ENCODE assay signal across 14 mouse cellular contexts in genomic region chr2:173049817-173050216, GRCm38 (mm10). TPM values are rescaled to one million over a fixed set of nuclear protein-coding genes. Genes with fewer than 3 reads are reported as not detected.
DNase-seq lines count a peak whose midpoint lies in the region; ATAC-seq and TF ChIP-seq lines count a peak whose summit lies in the region.
"Had no signal": no experiment of that assay in that cellular context is flagged by ENCODE, and none has a peak within 500 bp of the region (broad histone marks: within the 10 kb centered on the region; RNA-seq: fewer than 3 reads in every experiment).

No protein-coding gene starts in this region.

- no peaks in the 10 kb centered on the region for H3K36me3 ChIP-seq in forebrain, embryonic 10.5 days (replicated peaks)
- no peaks in the 10 kb centered on the region for H3K36me3 ChIP-seq in forebrain, embryonic 16.5 days (ENCODE audit: control insufficient read depth, insufficient read depth)
- no peaks in the 10 kb centered on the region for H3K36me3 ChIP-seq in kidney, postnatal 0 days (ENCODE audit: insufficient read depth, low read length)
- H3K36me3 ChIP-seq in kidney, embryonic 16.5 days (ENCODE audit: insufficient read depth, low read length), result no peaks in the 10 kb centered on the region
- no peaks in the 10 kb centered on the region for H3K36me3 ChIP-seq in embryonic facial prominence, embryonic 10.5 days (replicated peaks)
- H3K36me3 ChIP-seq in liver, embryonic 13.5 days, result no peaks in the 10 kb centered on the region

- no peak overlapping the region for H3K4me2 ChIP-seq in forebrain, embryonic 16.5 days (ENCODE audit: low read length)
- H3K4me2 ChIP-seq in kidney, postnatal 0 days (ENCODE audit: low read length), result no peak overlapping the region
- H3K4me2 ChIP-seq in kidney, embryonic 16.5 days (replicated peaks; ENCODE audit: low read depth, low read length), result no peak overlapping the region
- H3K4me2 ChIP-seq in liver, embryonic 13.5 days, result no peak overlapping the region
- H3K4me2 ChIP-seq: hindbrain, embryonic 14.5 days had no signal

- H3K9me3 ChIP-seq in forebrain, embryonic 10.5 days, result no peaks in the 10 kb centered on the region
- no peaks in the 10 kb centered on the region for H3K9me3 ChIP-seq in forebrain, embryonic 16.5 days (ENCODE audit: control insufficient read depth, low read length)
- H3K9me3 ChIP-seq in kidney, postnatal 0 days (replicated peaks; ENCODE audit: low read length), result no peaks in the 10 kb centered on the region
- H3K9me3 ChIP-seq in kidney, embryonic 16.5 days (ENCODE audit: low read length), result no peaks in the 10 kb centered on the region
- no peaks in the 10 kb centered on the region for H3K9me3 ChIP-seq in embryonic facial prominence, embryonic 10.5 days
- H3K9me3 ChIP-seq in liver, embryonic 13.5 days (replicated peaks), result no peaks in the 10 kb centered on the region

- peaks cover 52% of the 10 kb centered on the region for H3K4me1 ChIP-seq in forebrain, embryonic 10.5 days
- H3K4me1 ChIP-seq in forebrain, embryonic 16.5 days (replicated peaks; ENCODE audit: control insufficient read depth, insufficient read depth, low read length), result no peaks in the 10 kb centered on the region
- no peaks in the 10 kb centered on the region for H3K4me1 ChIP-seq in kidney, postnatal 0 days (replicated peaks; ENCODE audit: insufficient read depth, low read length)
- peaks cover 20% of the 10 kb centered on the region for H3K4me1 ChIP-seq in kidney, embryonic 16.5 days (ENCODE audit: insufficient read depth, low read length)
- peaks cover 55% of the 10 kb centered on the region for H3K4me1 ChIP-seq in embryonic facial prominence, embryonic 10.5 days
- peaks cover 65% of the 10 kb centered on the region for H3K4me1 ChIP-seq in liver, embryonic 13.5 days (replicated peaks)
- H3K4me1 ChIP-seq in cerebellum, adult 2 months (ENCODE audit: control insufficient read depth, insufficient read depth, low read length), result no peaks in the 10 kb centered on the region

- peak overlapping the region; percentile 54 for H3K27ac ChIP-seq in forebrain, embryonic 10.5 days
- no peak overlapping the region for H3K27ac ChIP-seq in forebrain, embryonic 16.5 days (ENCODE audit: low read length)
- no peak overlapping the region for H3K27ac ChIP-seq in kidney, postnatal 0 days
- no peak overlapping the region for H3K27ac ChIP-seq in kidney, embryonic 16.5 days (ENCODE audit: low read length)
- H3K27ac ChIP-seq in embryonic facial prominence, embryonic 10.5 days (replicated peaks), result peak overlapping the region; percentile 46; the same call in 1 of the 2 replicates
- H3K27ac ChIP-seq in liver, embryonic 13.5 days, result peak overlapping the region; percentile 70
- no peak overlapping the region for H3K27ac ChIP-seq in cerebellum, adult 2 months (ENCODE audit: insufficient read depth, low read length)
- H3K27ac ChIP-seq: hindbrain, embryonic 14.5 days had no signal

- 56% methylated on average over 6 of the region's 6 CpGs for whole genome bisulfite sequencing in forebrain, embryonic 10.5 days
- WGBS in forebrain, embryonic 16.5 days, result 61% methylated on average over 6 of the region's 6 CpGs
- WGBS in kidney, postnatal 0 days, result 59% methylated on average over 6 of the region's 6 CpGs
- 61% methylated on average over 6 of the region's 6 CpGs for WGBS in kidney, embryonic 16.5 days
- WGBS in embryonic facial prominence, embryonic 10.5 days, result 38% methylated on average over 6 of the region's 6 CpGs
- 60% methylated on average over 6 of the region's 6 CpGs for WGBS in liver, embryonic 13.5 days (ENCODE audit: insufficient replicate concordance)
- 58% methylated on average over 6 of the region's 6 CpGs for WGBS in cerebellum, adult 2 months

- H3K27me3 ChIP-seq in forebrain, embryonic 10.5 days (ENCODE audit: poor library complexity, severe bottlenecking), result no peaks in the 10 kb centered on the region
- H3K27me3 ChIP-seq in forebrain, embryonic 16.5 days (replicated peaks; ENCODE audit: control insufficient read depth, insufficient read depth, low read length), result no peaks in the 10 kb centered on the region
- H3K27me3 ChIP-seq in kidney, postnatal 0 days (ENCODE audit: insufficient read depth, low read length), result no peaks in the 10 kb centered on the region
- no peaks in the 10 kb centered on the region for H3K27me3 ChIP-seq in kidney, embryonic 16.5 days (ENCODE audit: insufficient read depth, low read length)
- H3K27me3 ChIP-seq in embryonic facial prominence, embryonic 10.5 days (replicated peaks; ENCODE audit: low read depth, poor library complexity, severe bottlenecking), result no peaks in the 10 kb centered on the region; the same call in 1 of the 2 replicates
- peaks cover 5% of the 10 kb centered on the region; the same call in 1 of the 2 replicates for H3K27me3 ChIP-seq in liver, embryonic 13.5 days
- no peaks in the 10 kb centered on the region for H3K27me3 ChIP-seq in cerebellum, adult 2 months (ENCODE audit: control insufficient read depth, insufficient read depth, low read length)

- 0 out of 2 replicates have a peak, but pooled peaks have one; percentile 10 for TF ChIP-seq CTCF in kidney, postnatal 0 days (IDR thresholded peaks at IDR 0.05; ENCODE audit: low read depth)
- no peak for TF ChIP-seq CTCF in cerebellum, adult 2 months (IDR thresholded peaks at IDR 0.05; ENCODE audit: borderline replicate concordance, insufficient read depth, low read depth, low read length)

- H3K4me3 ChIP-seq in forebrain, embryonic 10.5 days, result no peak overlapping the region
- no peak overlapping the region for H3K4me3 ChIP-seq in forebrain, embryonic 16.5 days (replicated peaks; ENCODE audit: low read length)
- no peak overlapping the region for H3K4me3 ChIP-seq in kidney, postnatal 0 days (replicated peaks; ENCODE audit: low read depth, low read length)
- H3K4me3 ChIP-seq in kidney, embryonic 16.5 days (ENCODE audit: low read length), result no peak overlapping the region
- H3K4me3 ChIP-seq in embryonic facial prominence, embryonic 10.5 days, result no peak overlapping the region
- no peak overlapping the region for H3K4me3 ChIP-seq in liver, embryonic 13.5 days (replicated peaks)
- no peak overlapping the region for H3K4me3 ChIP-seq in cerebellum, adult 2 months (replicated peaks; ENCODE audit: insufficient read depth, low read depth, low read length)
- H3K4me3 ChIP-seq: erythroblast, embryonic 14.5 days had no signal

- TF ChIP-seq POLR2A in cerebellum, adult 2 months (IDR thresholded peaks at IDR 0.05; ENCODE audit: borderline replicate concordance, insufficient read depth, low read length), result no peak

- H3K9ac ChIP-seq in forebrain, embryonic 16.5 days (replicated peaks; ENCODE audit: low read depth, low read length), result no peak overlapping the region
- H3K9ac ChIP-seq in kidney, postnatal 0 days (ENCODE audit: low read depth, low read length), result no peak overlapping the region
- no peak overlapping the region for H3K9ac ChIP-seq in kidney, embryonic 16.5 days (replicated peaks; ENCODE audit: low read length)
- no peak overlapping the region for H3K9ac ChIP-seq in liver, embryonic 13.5 days
- H3K9ac ChIP-seq: hindbrain, embryonic 14.5 days had no signal

- no peak for ATAC-seq in forebrain, embryonic 16.5 days
- no peak for ATAC-seq in kidney, postnatal 0 days (replicated peaks; ENCODE audit: low FRiP score, low read depth)
- no peak for ATAC-seq in kidney, embryonic 16.5 days (ENCODE audit: low FRiP score, low TSS enrichment)
- no peak for ATAC-seq in liver, embryonic 13.5 days (ENCODE audit: low read depth)

- no peak for DNase-seq in forebrain, embryonic 10.5 days (ENCODE audit: extremely low spot score, low spot score)
- no peak for DNase-seq in kidney, postnatal 0 days (ENCODE audit: low spot score)
- DNase-seq in embryonic facial prominence, embryonic 10.5 days (ENCODE audit: low spot score), result no peak
- DNase-seq in liver, embryonic 13.5 days, result no peak
- no peak for DNase-seq in cerebellum, adult 2 months
- DNase-seq in layer of hippocampus, adult 11-12 months (ENCODE audit: low spot score), result no peak
- DNase-seq: adrenal gland, adult 2 months; cerebellum, adult 11-12 months; kidney, postnatal 10 days; lung, postnatal 4 days had no signal

RNA-seq across cellular contexts. Expression of gene Rbm38, which starts 29.5 kb away (rescaled TPM):
- 119 and 123 TPM in 2 replicates for polyA plus RNA-seq in forebrain, embryonic 10.5 days (2016; fragmentation: Nextera tagmentation; extraction: Ambion mirVana)
- polyA plus RNA-seq in forebrain, embryonic 16.5 days (2015; fragmentation: Nextera tagmentation; extraction: Ambion mirVana), result 23.3 and 23.4 TPM in 2 replicates
- polyA plus RNA-seq in kidney, postnatal 0 days (2015; fragmentation: Nextera tagmentation; extraction: Ambion mirVana), result 20.9 and 21.2 TPM in 2 replicates
- 35.4 and 37.0 TPM in 2 replicates for polyA plus RNA-seq in kidney, embryonic 16.5 days (2015; fragmentation: Nextera tagmentation; extraction: Ambion mirVana)
- 85.7 and 95.6 TPM in 2 replicates for polyA plus RNA-seq in embryonic facial prominence, embryonic 10.5 days (2016; fragmentation: Nextera tagmentation; extraction: Ambion mirVana)
- 260 and 311 TPM in 2 replicates for polyA plus RNA-seq in liver, embryonic 13.5 days (2015; fragmentation: Nextera tagmentation; extraction: Ambion mirVana)
- polyA plus RNA-seq in cerebellum, adult 2 months (2012; rRNA removed), result 9.0 and 10.1 TPM in 2 replicates

RNA-seq across cellular contexts. Expression of gene Rae1, which starts 49.9 kb away (rescaled TPM):
- 168 TPM in 2 replicates for polyA plus RNA-seq in forebrain, embryonic 10.5 days (2016; fragmentation: Nextera tagmentation; extraction: Ambion mirVana)
- polyA plus RNA-seq in forebrain, embryonic 16.5 days (2015; fragmentation: Nextera tagmentation; extraction: Ambion mirVana), result 156 TPM in 2 replicates
- 117 and 124 TPM in 2 replicates for polyA plus RNA-seq in kidney, postnatal 0 days (2015; fragmentation: Nextera tagmentation; extraction: Ambion mirVana)
- 143 and 146 TPM in 2 replicates for polyA plus RNA-seq in kidney, embryonic 16.5 days (2015; fragmentation: Nextera tagmentation; extraction: Ambion mirVana)
- 176 and 179 TPM in 2 replicates for polyA plus RNA-seq in embryonic facial prominence, embryonic 10.5 days (2016; fragmentation: Nextera tagmentation; extraction: Ambion mirVana)
- 94.5 and 96.8 TPM in 2 replicates for polyA plus RNA-seq in liver, embryonic 13.5 days (2015; fragmentation: Nextera tagmentation; extraction: Ambion mirVana)
- polyA plus RNA-seq in cerebellum, adult 2 months (2012; rRNA removed), result 69.1 and 74.7 TPM in 2 replicates

Comparison
In these comparisons a context has a peak if more than half of its experiments do, and no peak if none do; other contexts are left out.
1. H3K27ac ChIP-seq: peak in forebrain, embryonic 10.5 days (single experiment), embryonic facial prominence, embryonic 10.5 days (single experiment) and liver, embryonic 13.5 days (single experiment); none in forebrain, embryonic 16.5 days (single experiment), kidney, postnatal 0 days (single experiment), kidney, embryonic 16.5 days (single experiment) and cerebellum, adult 2 months (single experiment).